Mouse (Mus musculus) testis, adult 2 months (tissue): ENCODE measurements at regions not wholly inside any gene's neighbourhood (a gene's known extent, or its start where the extent isn't known, plus 50 kb on each side); places are given as distances from the start of the nearest gene placed in this dataset.

Source experiments
- H3K27ac ChIP-seq: fragments of 200-500 bp; 2 replicates; pipeline ENCODE4 v1.5.1; 2012; ENCODE audit warnings: low read depth, low read length; ENCODE audit not compliant: control insufficient read depth, insufficient read depth
- H3K27me3 ChIP-seq: fragments of 200-500 bp; 2 replicates; pipeline ENCODE4 v1.6.1; 2012; ENCODE audit warnings: mild to moderate bottlenecking, low read length, moderate library complexity; ENCODE audit not compliant: control insufficient read depth, insufficient read depth
- H3K36me3 ChIP-seq: fragments of 200-500 bp; 2 replicates; pipeline ENCODE4 v1.6.1; 2012; ENCODE audit warnings: mild to moderate bottlenecking, low read length; ENCODE audit not compliant: control insufficient read depth, insufficient read depth
- H3K4me1 ChIP-seq: fragments of 200-500 bp; 2 replicates; pipeline ENCODE4 v1.6.1; 2012; ENCODE audit warnings: low read length; ENCODE audit not compliant: control insufficient read depth, insufficient read depth
- H3K4me3 ChIP-seq: fragments of 200-500 bp; 2 replicates; pipeline ENCODE4 v1.5.1; 2012; ENCODE audit warnings: low read depth, mild to moderate bottlenecking, low read length, moderate library complexity, mixed read lengths; ENCODE audit not compliant: control insufficient read depth
- CTCF ChIP-seq: fragments of 200-500 bp; IDR thresholded peaks from 2 replicates; pipeline ENCODE4 v1.5.1; 2012; ENCODE audit warnings: low read depth, mild to moderate bottlenecking, inconsistent platforms, low read length, moderate library complexity; ENCODE audit not compliant: control insufficient read depth, insufficient read depth, insufficient replicate concordance
- POLR2A ChIP-seq: fragments of 200-500 bp; IDR thresholded peaks from 2 replicates; pipeline ENCODE4 v1.6.1; 2012; ENCODE audit warnings: low read depth, mild to moderate bottlenecking, inconsistent platforms, low read length, moderate library complexity; ENCODE audit not compliant: control insufficient read depth

DNA sequence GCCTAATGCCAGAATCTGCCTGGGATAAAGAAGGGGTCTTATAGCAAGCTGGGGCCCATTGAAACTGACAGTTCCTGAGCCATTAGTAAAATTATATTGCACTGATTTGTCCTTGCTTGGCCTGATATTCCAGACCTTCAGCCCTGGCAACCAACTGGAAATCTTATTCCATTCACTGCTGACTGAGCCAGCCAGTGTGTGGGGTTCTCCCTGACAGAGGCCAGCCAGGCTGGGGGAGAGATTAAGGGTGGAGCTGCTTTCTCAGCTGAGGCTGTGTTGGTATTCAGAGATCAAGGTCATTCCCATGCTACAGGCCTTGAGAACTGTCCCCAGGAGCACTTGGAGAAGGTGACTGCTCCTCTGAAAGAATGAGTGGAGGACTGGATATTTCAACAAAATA, 226.9 kb downstream of the Ar start:
- no peaks in the 10 kb centered on the region for H3K36me3 ChIP-seq
- no peak overlapping the region for H3K4me3 ChIP-seq
- no peaks in the 10 kb centered on the region for H3K27me3 ChIP-seq
- TF ChIP-seq CTCF, result no peak
- H3K4me1 ChIP-seq, result no peaks in the 10 kb centered on the region
- 0 out of 2 replicates have a peak overlapping the region, but pooled peaks have one; percentile 11 for H3K27ac ChIP-seq

DNA sequence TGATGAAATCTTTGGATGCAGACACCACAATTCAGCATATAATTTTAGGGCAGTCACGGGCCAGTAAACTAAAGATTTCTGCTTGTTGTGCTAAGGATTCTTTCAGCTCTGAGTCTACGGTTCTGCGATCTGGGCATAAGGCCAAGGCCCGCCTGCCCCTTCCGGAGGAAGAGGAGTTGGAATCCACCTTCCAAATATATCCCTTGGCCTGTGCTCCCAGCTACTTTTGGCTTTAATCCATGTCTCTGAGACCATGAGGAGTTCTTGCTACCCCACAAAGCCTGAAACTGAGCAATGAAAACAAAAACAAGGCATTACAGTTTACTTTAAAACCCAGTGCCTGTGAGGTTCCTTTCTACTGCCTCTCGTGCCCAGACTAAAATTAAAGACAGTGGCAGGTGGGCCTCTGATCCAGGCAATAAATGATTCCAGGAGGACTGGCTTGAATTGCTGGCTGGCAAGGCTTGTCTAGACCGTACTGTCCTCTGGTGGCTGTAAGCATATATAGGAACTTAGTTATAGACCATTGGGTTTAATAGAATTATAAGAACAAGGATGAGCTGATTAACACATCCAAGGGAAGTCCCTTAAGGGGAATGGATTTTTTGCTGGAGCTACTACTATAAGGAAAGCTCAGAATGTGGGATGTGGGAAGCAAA, 231.8 kb downstream of the Ar start:
- H3K4me3 ChIP-seq, result no peak overlapping the region
- H3K27me3 ChIP-seq, result no peaks in the 10 kb centered on the region
- H3K36me3 ChIP-seq, result no peaks in the 10 kb centered on the region
- H3K27ac ChIP-seq, result peak overlapping the region; percentile 36; the same call in 1 of the 2 replicates
- TF ChIP-seq CTCF (no peak), POLR2A (no peak)
- H3K4me1 ChIP-seq, result no peaks in the 10 kb centered on the region

DNA sequence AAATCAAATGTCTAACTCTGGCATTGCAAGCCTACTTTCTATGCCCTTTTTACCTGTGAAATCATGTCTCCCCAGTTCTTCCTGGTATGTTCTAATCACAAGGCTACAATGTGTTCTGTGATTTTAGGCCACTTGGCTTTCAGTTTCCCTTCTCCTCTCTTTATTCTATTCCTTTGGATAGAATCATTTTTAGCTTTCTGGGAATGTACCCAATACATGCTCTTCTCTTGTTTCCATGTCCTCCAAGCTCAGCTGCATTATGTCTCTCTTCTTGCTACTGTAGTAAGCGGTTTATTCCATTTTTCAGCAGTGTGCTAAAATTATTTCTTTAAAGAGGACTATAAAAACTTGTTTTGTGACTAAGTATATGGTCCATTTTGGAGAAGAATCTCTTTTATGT, 235.4 kb downstream of the Ar start:
- TF ChIP-seq CTCF (no peak), POLR2A (no peak)
- H3K27me3 ChIP-seq, result no peaks in the 10 kb centered on the region
- H3K36me3 ChIP-seq, result no peaks in the 10 kb centered on the region

DNA sequence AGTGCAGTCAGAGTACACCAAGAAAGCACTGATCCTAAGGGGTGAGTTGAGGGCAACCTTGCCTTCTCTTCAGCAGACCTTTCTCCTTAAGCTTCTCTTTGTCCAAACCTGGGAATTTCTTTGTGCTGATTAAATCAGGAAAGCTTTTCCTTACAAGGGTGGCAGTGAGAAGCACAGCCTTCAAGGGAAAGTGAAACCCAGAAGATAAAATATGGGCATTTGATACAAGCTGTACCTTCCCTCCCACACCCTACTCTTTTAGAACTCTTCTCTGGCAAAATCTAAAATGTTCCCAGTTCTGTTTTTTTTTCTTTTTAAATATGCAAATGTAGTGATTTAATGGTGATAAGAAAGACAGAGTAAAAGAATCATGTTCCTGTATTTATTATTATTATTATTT, 243.8 kb downstream of the Ar start:
- TF ChIP-seq POLR2A (no peak), CTCF (no peak)
- no peaks in the 10 kb centered on the region for H3K4me1 ChIP-seq
- no peak overlapping the region for H3K4me3 ChIP-seq

More for the DNA sequence above, 235.4 kb downstream of the Ar start:
- Histone ChIP-seq H3K4me3 (no peak overlapping the region), H3K27ac (no peak overlapping the region), H3K4me1 (no peaks in the 10 kb centered on the region)

DNA sequence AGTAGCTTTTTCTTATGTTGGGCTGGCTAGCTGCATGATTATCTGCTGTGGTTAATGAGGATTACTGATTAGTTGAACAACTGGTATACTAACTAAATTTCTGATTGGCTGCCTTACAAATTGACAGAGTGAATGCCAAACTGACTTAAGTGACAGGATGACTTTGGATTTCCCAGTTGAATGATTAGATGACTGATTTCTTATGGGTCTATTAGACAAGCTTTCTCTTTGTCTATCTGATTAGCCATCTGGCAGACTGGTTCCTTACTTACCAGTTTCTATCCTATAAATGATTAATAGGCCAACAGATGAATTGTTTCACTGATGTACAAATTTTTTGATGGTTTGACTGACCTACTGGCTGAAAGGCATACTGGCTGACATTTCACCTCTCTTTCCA, 260.5 kb downstream of the Ar start:
- H3K4me1 ChIP-seq, result no peaks in the 10 kb centered on the region
- no peak overlapping the region for H3K4me3 ChIP-seq
- H3K27ac ChIP-seq, result no peak overlapping the region
- no peaks in the 10 kb centered on the region for H3K36me3 ChIP-seq
- TF ChIP-seq POLR2A (no peak), CTCF (no peak)
- H3K27me3 ChIP-seq, result no peaks in the 10 kb centered on the region

More for the DNA sequence above, 243.8 kb downstream of the Ar start:
- Histone ChIP-seq H3K36me3 (no peaks in the 10 kb centered on the region), H3K27me3 (no peaks in the 10 kb centered on the region), H3K27ac (no peak overlapping the region)

DNA sequence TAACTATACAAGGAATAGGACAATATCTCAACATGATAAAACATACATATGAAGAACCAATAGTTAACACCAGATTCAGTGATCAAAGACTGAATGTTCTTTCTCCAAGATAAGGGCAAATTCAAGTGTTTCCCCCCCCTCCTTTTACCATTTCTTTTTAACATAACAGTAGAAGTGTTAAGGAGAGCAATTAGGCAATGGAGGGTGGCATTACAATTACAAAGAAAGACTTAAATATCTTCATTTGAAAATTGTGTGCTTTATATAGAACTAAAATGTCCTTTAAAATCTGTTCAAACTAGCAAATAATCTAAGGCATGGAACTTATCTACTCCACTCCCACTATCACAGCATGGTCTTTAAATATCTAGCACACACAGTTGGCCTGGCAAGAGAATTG, 270.9 kb downstream of the Ar start:
- Histone ChIP-seq H3K4me1 (no peaks in the 10 kb centered on the region), H3K27ac (no peak overlapping the region), H3K36me3 (no peaks in the 10 kb centered on the region), H3K27me3 (no peaks in the 10 kb centered on the region), H3K4me3 (no peak overlapping the region)
- TF ChIP-seq POLR2A, result no peak

DNA sequence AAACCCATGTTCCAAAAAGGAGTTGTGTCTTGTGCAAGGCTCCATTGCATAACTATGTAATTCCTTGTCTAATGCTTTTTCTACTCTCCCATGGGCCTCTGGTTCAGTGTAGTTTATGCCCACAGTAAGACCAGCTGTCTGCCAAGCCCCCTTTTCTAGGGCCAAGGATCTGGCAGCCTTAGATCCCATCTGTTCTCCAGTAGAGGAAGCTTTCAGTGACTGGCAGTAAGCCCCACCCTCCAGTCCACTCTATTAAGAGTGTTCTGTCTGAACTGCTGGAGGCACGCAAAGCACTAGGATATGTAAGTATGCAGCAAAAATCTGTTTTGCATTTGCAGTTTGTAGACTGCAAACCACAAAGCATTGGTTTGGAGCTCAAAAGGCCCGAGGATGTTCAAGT, 303.5 kb downstream of the Ar start:
- no peak overlapping the region for H3K4me3 ChIP-seq
- H3K36me3 ChIP-seq, result no peaks in the 10 kb centered on the region
- TF ChIP-seq CTCF (no peak), POLR2A (no peak)
- H3K27me3 ChIP-seq, result no peaks in the 10 kb centered on the region
- no peaks in the 10 kb centered on the region for H3K4me1 ChIP-seq
- H3K27ac ChIP-seq, result no peak overlapping the region
